Mouse (Mus musculus): ENCODE results near the gene Gm20696. TPM values are rescaled to one million over a fixed set of nuclear protein-coding genes. Genes with fewer than 3 reads are reported as not detected.

The Gm20696 gene
- polyA plus RNA-seq, 1 experiment from 2014 or later: 7.5 TPM

DNA sequence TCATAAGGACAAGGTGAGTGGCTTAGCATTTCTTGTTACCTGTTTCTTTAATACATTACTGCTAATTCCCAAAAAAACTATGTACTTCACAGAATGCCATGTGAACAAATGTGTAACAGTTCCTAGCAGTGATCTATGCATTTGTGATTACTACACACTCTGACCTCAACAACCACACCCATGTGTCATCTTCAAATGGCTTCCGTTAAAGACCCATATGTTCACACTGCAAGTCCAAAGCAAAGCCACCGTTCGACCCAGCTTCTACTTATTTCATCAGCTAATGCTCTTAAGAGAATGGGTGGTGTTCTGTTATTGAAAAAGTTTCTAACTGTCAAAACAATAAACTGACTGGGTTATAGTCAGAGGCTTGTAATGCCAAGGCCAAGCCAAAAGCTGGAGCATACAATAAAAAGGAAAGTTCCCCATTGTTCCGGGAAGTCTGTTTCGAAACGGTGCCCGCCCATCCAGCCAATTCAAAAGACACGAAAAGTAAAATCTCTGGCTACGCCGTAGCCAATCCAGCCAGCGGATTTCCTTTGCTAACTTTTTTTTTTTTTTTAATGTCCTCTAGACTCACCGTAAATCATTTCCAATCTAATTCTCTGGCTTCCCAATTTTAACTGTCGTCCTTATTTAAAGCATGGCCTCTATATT lies 331.3 kb downstream of the Gm20696 start:
- no peak for ATAC-seq (ENCODE audit: low FRiP score, low TSS enrichment)
- H3K9ac ChIP-seq (ENCODE audit: low read depth, low read length): no peak overlapping the region
- no peak overlapping the region for H3K4me3 ChIP-seq (ENCODE audit: low read length)
- H3K4me2 ChIP-seq (replicated peaks; ENCODE audit: low read depth, low read length): no peak overlapping the region
- H3K9me3 ChIP-seq (ENCODE audit: control insufficient read depth, low read length): no peaks in the 10 kb centered on the region
- H3K4me1 ChIP-seq (ENCODE audit: control insufficient read depth, insufficient read depth, low read length): peaks cover 9% of the 10 kb centered on the region
- no peaks in the 10 kb centered on the region for H3K36me3 ChIP-seq (ENCODE audit: control insufficient read depth, insufficient read depth, low read length)
- H3K27ac ChIP-seq (ENCODE audit: low read depth, low read length): no peak overlapping the region
- H3K27me3 ChIP-seq (ENCODE audit: control insufficient read depth, insufficient read depth, low read length): no peaks in the 10 kb centered on the region; the same call in 1 of the 2 replicates
- 46% methylated on average over 13 of the region's 13 CpGs for WGBS

DNA sequence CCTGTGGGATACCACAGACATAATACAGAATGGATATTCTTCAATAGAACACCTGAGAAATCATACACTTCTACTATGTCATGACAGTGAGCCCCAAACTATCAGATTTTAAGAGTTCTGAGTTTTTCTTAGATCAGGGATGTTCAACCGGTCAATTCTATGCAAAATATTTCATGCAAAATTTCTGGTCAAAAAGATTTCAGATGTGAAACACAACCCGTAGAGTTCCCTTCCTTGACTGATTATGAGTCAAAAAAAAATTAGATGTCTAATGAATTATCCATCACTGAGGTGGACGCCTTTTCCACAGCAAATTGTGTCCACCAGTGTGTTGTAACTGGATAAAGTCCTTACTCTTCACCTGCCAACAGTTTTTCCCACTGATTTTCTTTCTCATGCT lies 332.3 kb downstream of the Gm20696 start:
- peaks cover 15% of the 10 kb centered on the region for H3K4me1 ChIP-seq (ENCODE audit: control insufficient read depth, insufficient read depth, low read length)
- 94% methylated on average over 3 of the region's 3 CpGs for WGBS

DNA sequence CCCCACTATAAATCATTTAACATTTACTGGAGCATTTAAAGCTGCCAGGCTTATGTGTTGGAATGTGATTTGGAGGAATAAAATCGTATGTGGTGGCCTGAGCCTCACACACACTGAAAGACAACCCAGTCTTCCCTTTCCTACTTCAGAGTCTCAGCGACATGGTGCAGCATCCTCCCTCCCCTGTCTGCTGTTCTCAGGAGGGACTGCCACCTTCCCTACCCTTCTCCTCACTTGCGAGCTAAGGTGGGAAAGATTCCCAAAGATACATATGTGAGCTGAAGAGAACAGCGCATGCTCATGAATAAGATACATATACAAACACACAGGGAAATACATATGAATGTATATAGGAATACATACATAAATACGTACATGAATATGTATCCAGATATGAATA lies 333.5 kb downstream of the Gm20696 start:
- H3K4me2 ChIP-seq (replicated peaks; ENCODE audit: low read depth, low read length): no peak overlapping the region
- no peak overlapping the region for H3K4me3 ChIP-seq (ENCODE audit: low read length)
- WGBS: 82% methylated on average over 5 of the region's 5 CpGs
- no peaks in the 10 kb centered on the region; the same call in 1 of the 2 replicates for H3K27me3 ChIP-seq (ENCODE audit: control insufficient read depth, insufficient read depth, low read length)
- no peaks in the 10 kb centered on the region for H3K36me3 ChIP-seq (ENCODE audit: control insufficient read depth, insufficient read depth, low read length)
- H3K9ac ChIP-seq (ENCODE audit: low read depth, low read length): no peak overlapping the region
- H3K9me3 ChIP-seq (ENCODE audit: control insufficient read depth, low read length): no peaks in the 10 kb centered on the region
- H3K27ac ChIP-seq (ENCODE audit: low read depth, low read length): no peak overlapping the region
- peaks cover 17% of the 10 kb centered on the region for H3K4me1 ChIP-seq (ENCODE audit: control insufficient read depth, insufficient read depth, low read length)
- no peak for ATAC-seq (ENCODE audit: low FRiP score, low TSS enrichment)

More for the DNA sequence above, 332.3 kb downstream of the Gm20696 start:
- no peak overlapping the region for H3K9ac ChIP-seq (ENCODE audit: low read depth, low read length)
- no peaks in the 10 kb centered on the region for H3K9me3 ChIP-seq (ENCODE audit: control insufficient read depth, low read length)
- H3K27ac ChIP-seq (ENCODE audit: low read depth, low read length): no peak overlapping the region
- ATAC-seq (ENCODE audit: low FRiP score, low TSS enrichment): no peak
- no peaks in the 10 kb centered on the region for H3K36me3 ChIP-seq (ENCODE audit: control insufficient read depth, insufficient read depth, low read length)
- no peaks in the 10 kb centered on the region; the same call in 1 of the 2 replicates for H3K27me3 ChIP-seq (ENCODE audit: control insufficient read depth, insufficient read depth, low read length)
- H3K4me2 ChIP-seq (replicated peaks; ENCODE audit: low read depth, low read length): no peak overlapping the region
- no peak overlapping the region for H3K4me3 ChIP-seq (ENCODE audit: low read length)

DNA sequence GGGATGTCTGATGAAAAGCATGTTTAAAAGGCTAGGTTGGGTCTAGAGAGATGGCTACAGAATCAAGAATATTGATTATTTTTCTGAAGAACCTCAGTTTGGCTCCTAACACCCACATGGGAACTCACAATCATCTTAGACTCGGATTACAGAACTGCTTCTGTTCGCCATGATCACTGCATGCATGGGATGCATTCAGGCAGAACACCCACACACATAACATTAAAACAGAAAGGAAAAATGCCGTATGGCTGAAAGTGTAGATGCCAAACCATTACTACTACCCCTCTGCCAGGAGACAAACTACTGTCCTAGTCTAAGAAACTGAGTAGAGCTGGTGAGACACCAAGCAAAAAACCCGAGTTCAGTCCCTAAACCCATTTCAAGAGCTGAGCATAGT lies 336.4 kb downstream of the Gm20696 start:
- ATAC-seq (ENCODE audit: low FRiP score, low TSS enrichment): no peak
- Histone ChIP-seq H3K9me3 (ENCODE audit: control insufficient read depth, low read length) (no peaks in the 10 kb centered on the region), H3K9ac (ENCODE audit: low read depth, low read length) (no peak overlapping the region), H3K4me3 (ENCODE audit: low read length) (no peak overlapping the region), H3K36me3 (ENCODE audit: control insufficient read depth, insufficient read depth, low read length) (no peaks in the 10 kb centered on the region), H3K4me1 (ENCODE audit: control insufficient read depth, insufficient read depth, low read length) (peaks cover 11% of the 10 kb centered on the region), H3K27ac (ENCODE audit: low read depth, low read length) (no peak overlapping the region), H3K4me2 (replicated peaks; ENCODE audit: low read depth, low read length) (no peak overlapping the region), H3K27me3 (ENCODE audit: control insufficient read depth, insufficient read depth, low read length) (no peaks in the 10 kb centered on the region; the same call in 1 of the 2 replicates)
- 62% methylated on average over 4 of the region's 4 CpGs for WGBS

DNA sequence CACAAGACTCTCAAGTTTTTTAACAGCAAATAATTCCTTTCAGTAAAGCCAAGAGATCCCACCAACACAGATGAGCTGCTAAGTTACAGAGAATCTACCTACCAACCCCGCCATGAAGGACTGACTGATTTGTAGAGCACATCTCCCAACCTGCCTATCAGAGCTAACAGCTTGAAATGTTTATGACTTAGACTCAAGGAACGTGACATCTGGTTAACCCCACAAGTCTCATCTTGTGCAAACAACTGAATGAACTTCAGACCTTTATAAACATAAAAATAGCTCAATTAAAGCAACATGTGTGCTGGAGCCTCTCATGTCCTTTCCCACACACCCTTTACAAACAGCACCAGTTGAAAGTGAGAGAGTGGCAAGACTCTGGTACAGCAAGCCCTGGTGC lies 338.0 kb downstream of the Gm20696 start:
- Histone ChIP-seq H3K9ac (ENCODE audit: low read depth, low read length) (no peak overlapping the region), H3K4me2 (replicated peaks; ENCODE audit: low read depth, low read length) (no peak overlapping the region), H3K27ac (ENCODE audit: low read depth, low read length) (no peak overlapping the region), H3K36me3 (ENCODE audit: control insufficient read depth, insufficient read depth, low read length) (no peaks in the 10 kb centered on the region), H3K27me3 (ENCODE audit: control insufficient read depth, insufficient read depth, low read length) (no peaks in the 10 kb centered on the region), H3K9me3 (ENCODE audit: control insufficient read depth, low read length) (no peaks in the 10 kb centered on the region), H3K4me1 (ENCODE audit: control insufficient read depth, insufficient read depth, low read length) (peaks cover 11% of the 10 kb centered on the region), H3K4me3 (ENCODE audit: low read length) (no peak overlapping the region)
- WGBS: 35% methylated on average over 2 of the region's 2 CpGs
- no peak for ATAC-seq (ENCODE audit: low FRiP score, low TSS enrichment)

DNA sequence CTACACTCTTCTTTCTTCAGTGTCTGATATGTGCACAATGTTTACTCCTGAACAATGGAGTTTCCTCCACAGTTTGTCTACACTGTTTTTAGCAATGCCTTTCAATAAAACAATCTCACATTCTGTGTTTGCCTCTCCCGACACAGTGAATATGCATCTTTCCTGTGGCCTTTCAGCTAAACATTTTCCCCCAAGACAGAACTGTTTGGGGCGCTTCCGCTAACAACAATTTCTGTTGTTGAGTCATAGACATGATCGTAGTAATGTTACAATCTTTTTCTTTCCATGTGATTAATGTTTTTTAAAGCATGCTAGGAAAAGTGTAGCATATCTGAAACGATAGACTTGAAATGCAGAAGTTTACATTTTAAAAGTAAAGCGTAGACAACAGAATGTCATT lies 338.5 kb downstream of the Gm20696 start:
- no peaks in the 10 kb centered on the region for H3K36me3 ChIP-seq (ENCODE audit: control insufficient read depth, insufficient read depth, low read length)
- WGBS: 76% methylated on average over 6 of the region's 6 CpGs
- ATAC-seq (ENCODE audit: low FRiP score, low TSS enrichment): no peak

DNA sequence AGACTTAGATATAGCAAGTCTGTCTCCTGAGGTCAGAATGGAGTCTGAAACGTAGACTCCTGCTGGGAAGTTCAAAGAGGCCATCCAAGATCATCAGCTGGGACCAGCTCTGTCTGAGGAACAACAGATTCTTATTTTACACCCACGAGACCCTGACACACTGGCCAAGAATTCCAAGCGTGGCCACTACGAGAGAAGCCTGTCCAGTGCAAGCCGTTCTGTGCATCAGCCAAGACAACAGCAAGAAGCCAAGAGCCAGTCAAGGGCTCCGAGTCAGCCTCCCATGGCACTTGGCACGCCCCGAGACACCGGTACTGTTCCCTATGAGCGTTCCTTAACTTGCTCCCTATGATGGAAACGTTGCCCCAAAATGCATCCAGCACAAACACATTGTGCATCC lies 338.9 kb downstream of the Gm20696 start:
- H3K27ac ChIP-seq (ENCODE audit: low read depth, low read length): no peak overlapping the region
- no peak overlapping the region for H3K9ac ChIP-seq (ENCODE audit: low read depth, low read length)
- WGBS: 67% methylated on average over 11 of the region's 11 CpGs
- H3K4me3 ChIP-seq (ENCODE audit: low read length): no peak overlapping the region
- H3K4me2 ChIP-seq (replicated peaks; ENCODE audit: low read depth, low read length): no peak overlapping the region
- H3K4me1 ChIP-seq (ENCODE audit: control insufficient read depth, insufficient read depth, low read length): peaks cover 11% of the 10 kb centered on the region
- ATAC-seq (ENCODE audit: low FRiP score, low TSS enrichment): 0 out of 2 replicates have a peak, but pooled peaks have one; percentile 39
- H3K36me3 ChIP-seq (ENCODE audit: control insufficient read depth, insufficient read depth, low read length): no peaks in the 10 kb centered on the region
- H3K9me3 ChIP-seq (ENCODE audit: control insufficient read depth, low read length): no peaks in the 10 kb centered on the region
- no peaks in the 10 kb centered on the region for H3K27me3 ChIP-seq (ENCODE audit: control insufficient read depth, insufficient read depth, low read length)

More for the DNA sequence above, 338.5 kb downstream of the Gm20696 start:
- H3K4me3 ChIP-seq (ENCODE audit: low read length): no peak overlapping the region
- no peak overlapping the region for H3K4me2 ChIP-seq (replicated peaks; ENCODE audit: low read depth, low read length)
- no peak overlapping the region for H3K9ac ChIP-seq (ENCODE audit: low read depth, low read length)
- H3K4me1 ChIP-seq (ENCODE audit: control insufficient read depth, insufficient read depth, low read length): peaks cover 11% of the 10 kb centered on the region
- H3K27ac ChIP-seq (ENCODE audit: low read depth, low read length): no peak overlapping the region
- H3K9me3 ChIP-seq (ENCODE audit: control insufficient read depth, low read length): no peaks in the 10 kb centered on the region
- H3K27me3 ChIP-seq (ENCODE audit: control insufficient read depth, insufficient read depth, low read length): no peaks in the 10 kb centered on the region

DNA sequence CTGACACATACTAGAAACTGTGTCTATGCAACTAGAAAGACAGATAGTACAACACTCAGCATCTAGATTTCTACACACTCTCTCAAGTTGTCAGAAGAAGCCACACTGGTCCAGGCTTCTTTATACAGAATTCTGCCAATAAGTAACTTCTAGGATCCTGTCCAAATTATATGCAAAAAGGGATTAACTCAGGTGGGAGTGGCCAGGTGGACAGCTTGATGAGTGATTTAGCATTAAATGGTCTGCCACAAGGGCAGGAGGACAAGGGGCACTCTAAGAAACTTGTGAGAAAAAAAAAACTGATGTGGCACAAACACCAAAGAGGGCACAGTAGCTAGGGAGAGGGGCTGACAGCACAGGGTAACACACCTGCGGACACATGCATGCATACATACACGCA lies 340.7 kb downstream of the Gm20696 start:
- H3K4me1 ChIP-seq (ENCODE audit: control insufficient read depth, insufficient read depth, low read length): peaks cover 11% of the 10 kb centered on the region
- no peaks in the 10 kb centered on the region for H3K36me3 ChIP-seq (ENCODE audit: control insufficient read depth, insufficient read depth, low read length)
- H3K4me2 ChIP-seq (replicated peaks; ENCODE audit: low read depth, low read length): no peak overlapping the region
- H3K9me3 ChIP-seq (ENCODE audit: control insufficient read depth, low read length): no peaks in the 10 kb centered on the region
- H3K4me3 ChIP-seq (ENCODE audit: low read length): no peak overlapping the region
- H3K27me3 ChIP-seq (ENCODE audit: control insufficient read depth, insufficient read depth, low read length): no peaks in the 10 kb centered on the region
- no peak overlapping the region for H3K27ac ChIP-seq (ENCODE audit: low read depth, low read length)
- no peak for ATAC-seq (ENCODE audit: low FRiP score, low TSS enrichment)
- WGBS: 93% methylated on average over 2 of the region's 2 CpGs
- H3K9ac ChIP-seq (ENCODE audit: low read depth, low read length): no peak overlapping the region

DNA sequence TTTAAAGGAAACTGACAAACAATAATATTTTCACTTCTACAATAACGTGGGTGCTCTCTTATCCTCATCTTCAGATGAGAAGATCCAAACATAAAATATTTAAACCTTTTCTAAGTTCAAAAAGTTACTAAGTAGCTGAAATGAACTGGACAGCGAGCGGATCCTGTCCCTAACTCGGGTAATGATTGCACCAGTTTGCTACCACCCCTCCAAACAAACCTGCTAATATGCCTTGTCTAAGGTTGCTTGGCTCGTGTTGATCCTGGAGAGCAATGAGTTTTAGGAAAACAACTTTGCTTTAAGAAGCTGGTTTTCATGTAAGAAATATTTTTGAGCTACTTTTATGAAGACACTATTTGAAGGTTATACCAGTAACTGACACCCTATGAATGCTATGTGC lies 341.1 kb downstream of the Gm20696 start:
- Histone ChIP-seq H3K9ac (ENCODE audit: low read depth, low read length) (no peak overlapping the region), H3K4me3 (ENCODE audit: low read length) (no peak overlapping the region), H3K4me1 (ENCODE audit: control insufficient read depth, insufficient read depth, low read length) (peaks cover 11% of the 10 kb centered on the region), H3K36me3 (ENCODE audit: control insufficient read depth, insufficient read depth, low read length) (no peaks in the 10 kb centered on the region), H3K9me3 (ENCODE audit: control insufficient read depth, low read length) (no peaks in the 10 kb centered on the region), H3K27me3 (ENCODE audit: control insufficient read depth, insufficient read depth, low read length) (no peaks in the 10 kb centered on the region), H3K4me2 (replicated peaks; ENCODE audit: low read depth, low read length) (no peak overlapping the region), H3K27ac (ENCODE audit: low read depth, low read length) (no peak overlapping the region)
- 75% methylated on average over 5 of the region's 5 CpGs for WGBS
- no peak for ATAC-seq (ENCODE audit: low FRiP score, low TSS enrichment)
